Mouse (Mus musculus) left cerebral cortex, adult 2 months (tissue): ENCODE results near the gene Flywch2. TPM values are rescaled to one million over a fixed set of nuclear protein-coding genes. Genes with fewer than 3 reads are reported as not detected.
A peak's percentile ranks its signal among the peaks of the same experiment; 100 is the strongest.

Experiments
- DNase-seq, 2 experiments: peaks; one replicate each; pipeline ENCODE4 v3.0.0; 2021 to 2022; ENCODE audit warnings: low spot score in 2 of 2, mixed read lengths in 1 of 2; ENCODE audit errors: extremely low spot score in 1 of 2
- H3K27ac ChIP-seq: fragments of 200-600 bp; 2 replicates; pipeline ENCODE4 v1.8.1; 2022
- H3K4me3 ChIP-seq: fragments of 200-600 bp; 2 replicates; pipeline ENCODE4 v1.8.1; 2022
- CTCF ChIP-seq: fragments of 200-600 bp; IDR thresholded peaks from 2 replicates; pipeline ENCODE4 v1.8.1; 2022; ENCODE audit warnings: antibody characterized with exemption, mild to moderate bottlenecking, moderate library complexity
- intact Hi-C: fragments of 180-260 bp; cut with DNase I; formaldehyde crosslinking; loops from one replicate; pipeline ENCODE4 v1.15.1; 2025
- total RNA-seq, 2 experiments: library from RNA; stranded (reverse); gene quantifications; 2 replicates each; pipeline ENCODE4 v1.2.3; 2021

The Flywch2 gene
- total RNA-seq, 2 experiments from 2014 or later, result 11.9 to 13.7 TPM

- TF ChIP-seq CTCF, result no peak
- Histone ChIP-seq H3K4me3 (no peak overlapping the region), H3K27ac (no peak overlapping the region)
- intact Hi-C loops, result no loop called here
- DNase-seq, result no peak
These were observed 22.0 kb upstream of the Flywch2 start for GRCm38 (mm10) chr17:23807918-23808317.

- peak; percentile 16 for TF ChIP-seq CTCF
- Histone ChIP-seq H3K27ac (no peak overlapping the region), H3K4me3 (peak overlapping the region; percentile 36)
- intact Hi-C loops, result no loop called here
- DNase-seq, result peak in 1 of 2 experiments; percentile 38
These were observed 21.0 kb upstream of the Flywch2 start for GRCm38 (mm10) chr17:23806867-23807266.

- no peak for TF ChIP-seq CTCF
- intact Hi-C loops, result loop anchor here (5.0 kb wide), 1 partner anchor 62 kb away; the partner anchor contains the start of gene Paqr4
These were observed 18.7 kb upstream of the Flywch2 start for GRCm38 (mm10) chr17:23804426-23805085.

GRCm38 (mm10) chr17:23803366-23804041, 17.6 kb upstream of the Flywch2 start:
- TF ChIP-seq CTCF, result no peak
- Histone ChIP-seq H3K4me3 (peak overlapping the region; percentile 94), H3K27ac (peak overlapping the region; percentile 97)
- intact Hi-C loops, result loop anchor here (1.0 to 5.0 kb wide), 3 partner anchors 25 to 61 kb away; partner anchors contain the start of genes Flywch1 and Paqr4
- DNase-seq, result peak; percentile 71 to 80

More at GRCm38 (mm10) chr17:23804426-23805085, 18.7 kb upstream of the Flywch2 start:
- no peak overlapping the region for H3K27ac ChIP-seq
- peak overlapping the region; percentile 94 for H3K4me3 ChIP-seq
- DNase-seq, result no peak

- H3K27ac ChIP-seq, result peak overlapping the region; percentile 97
- peak; percentile 95 to 99 for DNase-seq
- no peak; the same call in 1 of the 2 replicates for TF ChIP-seq CTCF
- H3K4me3 ChIP-seq, result peak overlapping the region; percentile 94
- intact Hi-C loops, result loop anchor here (1.0 to 5.0 kb wide), 4 partner anchors 13 to 61 kb away; partner anchors contain the start of genes Flywch1, Paqr4 and Srrm2
These were observed 17.0 kb upstream of the Flywch2 start for GRCm38 (mm10) chr17:23802746-23803365.

- no peak overlapping the region for H3K27ac ChIP-seq
- H3K4me3 ChIP-seq, result no peak overlapping the region
- intact Hi-C loops, result loop anchor here (1.0 to 5.0 kb wide), 2 partner anchors 11 to 59 kb away; partner anchors contain the start of genes Paqr4 and Srrm2
- no peak for DNase-seq
- TF ChIP-seq CTCF, result no peak
These were observed 15.7 kb upstream of the Flywch2 start for GRCm38 (mm10) chr17:23801627-23802026.

GRCm38 (mm10) chr17:23797316-23797715, 11.4 kb upstream of the Flywch2 start:
- no peak overlapping the region for H3K27ac ChIP-seq
- DNase-seq, result no peak
- TF ChIP-seq CTCF, result no peak
- no peak overlapping the region for H3K4me3 ChIP-seq
- intact Hi-C loops, result no loop called here

- TF ChIP-seq CTCF, result no peak
- intact Hi-C loops, result no loop called here
- no peak for DNase-seq
- Histone ChIP-seq H3K4me3 (no peak overlapping the region), H3K27ac (no peak overlapping the region)
These were observed 9.4 kb upstream of the Flywch2 start for GRCm38 (mm10) chr17:23795323-23795722.

- Histone ChIP-seq H3K4me3 (peak overlapping the region; percentile 64), H3K27ac (peak overlapping the region; percentile 87)
- intact Hi-C loops, result no loop called here
- no peak for DNase-seq
- no peak for TF ChIP-seq CTCF
These were observed 5.1 kb upstream of the Flywch2 start for GRCm38 (mm10) chr17:23791079-23791357.

- no peak; the same call in 1 of the 2 replicates for TF ChIP-seq CTCF
- intact Hi-C loops, result loop anchor here (1.0 kb wide), 1 partner anchor 12 kb away; no protein-coding TSS in a partner anchor
- DNase-seq, result peak; percentile 49 to 55
- Histone ChIP-seq H3K4me3 (peak within 1 kb of the TSS; percentile 64), H3K27ac (peak within 1 kb of the TSS; percentile 87)
These were observed 4.6 kb upstream of the Flywch2 start, which contains the start of gene Srrm2 for GRCm38 (mm10) chr17:23790269-23791078. Srrm2 (plus strand) TSS chr17:23790532.

- Histone ChIP-seq H3K4me3 (peak overlapping the region; percentile 64), H3K27ac (peak overlapping the region; percentile 87)
- intact Hi-C loops, result loop anchor here (1.0 kb wide), 1 partner anchor 12 kb away; no protein-coding TSS in a partner anchor
- TF ChIP-seq CTCF, result no peak
- DNase-seq, result no peak
These were observed 3.9 kb upstream of the Flywch2 start for GRCm38 (mm10) chr17:23789749-23790268.
